Mouse (Mus musculus): Measurements from ENCODE around the gene Ap1g2. TPM values are rescaled to one million over a fixed set of nuclear protein-coding genes. Genes with fewer than 3 reads are reported as not detected.

Gene Ap1g2
- total RNA-seq (2014; rRNA removed) (5.7 and 6.5 TPM in 2 replicates), polyA plus RNA-seq (2015; fragmentation: Nextera tagmentation; extraction: Ambion mirVana) (5.9 and 6.1 TPM in 2 replicates)

GRCm38 (mm10) chr14:55105836-55106809, at the start of gene Ap1g2:
Gene Ap1g2 (minus strand): TSS chr14:55106593.
- Histone ChIP-seq H3K9me3 (ENCODE audit: low read length) (no peaks in the 10 kb centered on the region), H3K4me3 (ENCODE audit: low read length) (peak within 1 kb of the TSS; percentile 30), H3K4me2 (ENCODE audit: low read depth, low read length) (peak within 1 kb of the TSS; percentile 82), H3K27ac (peak within 1 kb of the TSS; percentile 62), H3K36me3 (ENCODE audit: insufficient read depth, low read length) (no peaks in the 10 kb centered on the region), H3K9ac (replicated peaks; ENCODE audit: low read length) (peak within 1 kb of the TSS; percentile 56), H3K4me1 (ENCODE audit: insufficient read depth, low read length) (peaks cover 30% of the 10 kb centered on the region), H3K27me3 (ENCODE audit: insufficient read depth, low read length) (no peaks in the 10 kb centered on the region)
- 1% methylated on average over 39 of the region's 39 CpGs for WGBS
- ATAC-seq (peak; percentile 50), DNase-seq (ENCODE audit: low spot score) (peak; percentile 90)
- TF ChIP-seq CTCF (IDR thresholded peaks at IDR 0.05; ENCODE audit: low read depth), result peak; percentile 50

GRCm38 (mm10) chr14:55152951-55153481, 46.6 kb upstream of the Ap1g2 start:
- H3K27me3 ChIP-seq (ENCODE audit: insufficient read depth, low read length), result no peaks in the 10 kb centered on the region
- H3K4me1 ChIP-seq (ENCODE audit: insufficient read depth, low read length), result peaks cover 7% of the 10 kb centered on the region
- 91% methylated on average over 16 of the region's 16 CpGs for WGBS
- H3K9me3 ChIP-seq (ENCODE audit: low read length), result no peaks in the 10 kb centered on the region
- DNase-seq (ENCODE audit: low spot score) (no peak), ATAC-seq (no peak)
- TF ChIP-seq CTCF (IDR thresholded peaks at IDR 0.05; ENCODE audit: low read depth), result no peak
- H3K4me3 ChIP-seq (ENCODE audit: low read length), result no peak overlapping the region
- H3K36me3 ChIP-seq (ENCODE audit: insufficient read depth, low read length), result no peaks in the 10 kb centered on the region
- no peak overlapping the region for H3K9ac ChIP-seq (replicated peaks; ENCODE audit: low read length)
- no peak overlapping the region for H3K27ac ChIP-seq
- no peak overlapping the region for H3K4me2 ChIP-seq (ENCODE audit: low read depth, low read length)

- Histone ChIP-seq H3K4me2 (ENCODE audit: low read depth, low read length) (no peak overlapping the region), H3K9ac (replicated peaks; ENCODE audit: low read length) (no peak overlapping the region), H3K36me3 (ENCODE audit: insufficient read depth, low read length) (no peaks in the 10 kb centered on the region), H3K27me3 (ENCODE audit: insufficient read depth, low read length) (no peaks in the 10 kb centered on the region), H3K27ac (no peak overlapping the region), H3K4me3 (ENCODE audit: low read length) (no peak overlapping the region), H3K9me3 (ENCODE audit: low read length) (no peaks in the 10 kb centered on the region), H3K4me1 (ENCODE audit: insufficient read depth, low read length) (peaks cover 7% of the 10 kb centered on the region)
- ATAC-seq (no peak), DNase-seq (ENCODE audit: low spot score) (no peak)
- 87% methylated on average over 4 of the region's 4 CpGs for WGBS
- TF ChIP-seq CTCF (IDR thresholded peaks at IDR 0.05; ENCODE audit: low read depth), result no peak
Measured at GRCm38 (mm10) chr14:55152174-55152573, 45.8 kb upstream of the Ap1g2 start.

GRCm38 (mm10) chr14:55150985-55151384, 44.6 kb upstream of the Ap1g2 start:
- DNase-seq (ENCODE audit: low spot score) (no peak), ATAC-seq (no peak)
- Histone ChIP-seq H3K9ac (replicated peaks; ENCODE audit: low read length) (no peak overlapping the region), H3K4me3 (ENCODE audit: low read length) (no peak overlapping the region), H3K4me2 (ENCODE audit: low read depth, low read length) (no peak overlapping the region), H3K27me3 (ENCODE audit: insufficient read depth, low read length) (no peaks in the 10 kb centered on the region), H3K27ac (no peak overlapping the region), H3K36me3 (ENCODE audit: insufficient read depth, low read length) (no peaks in the 10 kb centered on the region), H3K9me3 (ENCODE audit: low read length) (no peaks in the 10 kb centered on the region), H3K4me1 (ENCODE audit: insufficient read depth, low read length) (peaks cover 7% of the 10 kb centered on the region)
- TF ChIP-seq CTCF (IDR thresholded peaks at IDR 0.05; ENCODE audit: low read depth), result no peak
- 90% methylated on average over 5 of the region's 5 CpGs for WGBS

GRCm38 (mm10) chr14:55149041-55149440, 42.6 kb upstream of the Ap1g2 start:
- peak; percentile 78 for ATAC-seq
- H3K4me3 ChIP-seq (ENCODE audit: low read length), result no peak overlapping the region
- H3K4me2 ChIP-seq (ENCODE audit: low read depth, low read length), result no peak overlapping the region
- DNase-seq (ENCODE audit: low spot score), result peak; percentile 60
- 51% methylated on average over 5 of the region's 5 CpGs for WGBS
- TF ChIP-seq CTCF (IDR thresholded peaks at IDR 0.05; ENCODE audit: low read depth), result no peak
- no peak overlapping the region for H3K9ac ChIP-seq (replicated peaks; ENCODE audit: low read length)
- no peaks in the 10 kb centered on the region for H3K9me3 ChIP-seq (ENCODE audit: low read length)
- peak overlapping the region; percentile 58; the same call in 1 of the 2 replicates for H3K27ac ChIP-seq
- peaks cover 7% of the 10 kb centered on the region for H3K4me1 ChIP-seq (ENCODE audit: insufficient read depth, low read length)
- no peaks in the 10 kb centered on the region for H3K36me3 ChIP-seq (ENCODE audit: insufficient read depth, low read length)
- H3K27me3 ChIP-seq (ENCODE audit: insufficient read depth, low read length), result no peaks in the 10 kb centered on the region

GRCm38 (mm10) chr14:55148363-55148915, 42.0 kb upstream of the Ap1g2 start:
- no peaks in the 10 kb centered on the region for H3K27me3 ChIP-seq (ENCODE audit: insufficient read depth, low read length)
- peak; percentile 91 for TF ChIP-seq CTCF (IDR thresholded peaks at IDR 0.05; ENCODE audit: low read depth)
- ATAC-seq (peak; percentile 69; the same call in 1 of the 2 replicates), DNase-seq (ENCODE audit: low spot score) (peak; percentile 85)
- H3K9me3 ChIP-seq (ENCODE audit: low read length), result no peaks in the 10 kb centered on the region
- H3K27ac ChIP-seq, result peak overlapping the region; percentile 17; the same call in 1 of the 2 replicates
- H3K4me3 ChIP-seq (ENCODE audit: low read length), result no peak overlapping the region
- WGBS, result 27% methylated on average over 5 of the region's 5 CpGs
- H3K4me2 ChIP-seq (ENCODE audit: low read depth, low read length), result no peak overlapping the region
- H3K9ac ChIP-seq (replicated peaks; ENCODE audit: low read length), result no peak overlapping the region
- H3K4me1 ChIP-seq (ENCODE audit: insufficient read depth, low read length), result peaks cover 7% of the 10 kb centered on the region
- H3K36me3 ChIP-seq (ENCODE audit: insufficient read depth, low read length), result no peaks in the 10 kb centered on the region
